12 mouse cellular contexts compared by ENCODE assay signal in genomic region chr11:74826151-74826550, GRCm38 (mm10). TPM values are rescaled to one million over a fixed set of nuclear protein-coding genes. Genes with fewer than 3 reads are reported as not detected.
A peak's percentile ranks its signal among the peaks of the same experiment; 100 is the strongest.
DNase-seq lines count a peak whose midpoint lies in the region; ATAC-seq lines count a peak whose summit lies in the region.
"Had no signal": no experiment of that assay in that cellular context is flagged by ENCODE, and none has a peak within 500 bp of the region (broad histone marks: within the 10 kb centered on the region; RNA-seq: fewer than 3 reads in every experiment).

No protein-coding gene starts in this region.

- 0 out of 2 replicates have a peak overlapping the region, but pooled peaks have one; percentile 3 for H3K4me2 ChIP-seq in intestine, embryonic 16.5 days (ENCODE audit: low read depth, low read length)
- H3K4me2 ChIP-seq: heart, embryonic 11.5 days had no signal

- peak; percentile 20 for DNase-seq in cerebellum, adult 9-11 months
- no peak for DNase-seq in cerebellum, postnatal 10 days
- DNase-seq in ES-CJ7 (ENCODE audit: low read depth, low spot score) = peak; percentile 75
- DNase-seq in lung, postnatal 36 days = peak; percentile 64
- no peak for DNase-seq in thymus, postnatal 36 days
- DNase-seq in hindbrain, embryonic 10.5 days (ENCODE audit: low spot score) = no peak
- DNase-seq in retina, postnatal 1 day = no peak
- DNase-seq: embryo, embryonic 11 days had no signal

- H3K36me3 ChIP-seq in intestine, embryonic 16.5 days (ENCODE audit: control insufficient read depth, insufficient read depth, low read length) = no peaks in the 10 kb centered on the region
- H3K36me3 ChIP-seq in hindbrain, embryonic 10.5 days = peaks cover 13% of the 10 kb centered on the region; the same call in 1 of the 2 replicates

- H3K9ac ChIP-seq in intestine, embryonic 16.5 days (ENCODE audit: low read depth, low read length) = peak overlapping the region; percentile 2; the same call in 1 of the 2 replicates

- H3K4me1 ChIP-seq in intestine, embryonic 16.5 days (ENCODE audit: control insufficient read depth, insufficient read depth, low read length) = peaks cover 16% of the 10 kb centered on the region
- peaks cover 19% of the 10 kb centered on the region for H3K4me1 ChIP-seq in hindbrain, embryonic 10.5 days (replicated peaks)

- peak overlapping the region; percentile 87 for H3K27ac ChIP-seq in intestine, embryonic 16.5 days (ENCODE audit: low read length)
- no peak overlapping the region for H3K27ac ChIP-seq in hindbrain, embryonic 10.5 days

- H3K9me3 ChIP-seq in intestine, embryonic 16.5 days (ENCODE audit: control insufficient read depth, low read length) = no peaks in the 10 kb centered on the region
- no peaks in the 10 kb centered on the region for H3K9me3 ChIP-seq in hindbrain, embryonic 10.5 days

- peak; percentile 20 for ATAC-seq in intestine, embryonic 16.5 days
- ATAC-seq: forebrain, embryonic 14.5 days had no signal

- H3K27me3 ChIP-seq in intestine, embryonic 16.5 days (replicated peaks; ENCODE audit: control insufficient read depth, insufficient read depth, low read length) = no peaks in the 10 kb centered on the region
- H3K27me3 ChIP-seq in hindbrain, embryonic 10.5 days (ENCODE audit: insufficient read depth, poor library complexity, severe bottlenecking) = peaks cover 8% of the 10 kb centered on the region; the same call in 1 of the 2 replicates
- H3K27me3 ChIP-seq: CH12.LX had no signal

- 55% methylated on average over 7 of the region's 7 CpGs for WGBS in intestine, embryonic 16.5 days
- WGBS in hindbrain, embryonic 10.5 days = 67% methylated on average over 7 of the region's 7 CpGs

- H3K4me3 ChIP-seq in intestine, embryonic 16.5 days (ENCODE audit: low read length) = no peak overlapping the region
- H3K4me3 ChIP-seq in hindbrain, embryonic 10.5 days = no peak overlapping the region

RNA-seq across cellular contexts. Expression of gene Mnt, which starts 4.6 kb away (rescaled TPM):
- 3.1 and 4.0 TPM in 2 replicates for polyA plus RNA-seq in intestine, embryonic 16.5 days (2015; fragmentation: Nextera tagmentation; extraction: Ambion mirVana)
- 5.4 and 7.4 TPM in 2 replicates for polyA plus RNA-seq in hindbrain, embryonic 10.5 days (2016; fragmentation: Nextera tagmentation; extraction: Ambion mirVana)

RNA-seq across cellular contexts. Expression of gene Mettl16, which starts 55.5 kb away (rescaled TPM):
- polyA plus RNA-seq in intestine, embryonic 16.5 days (2015; fragmentation: Nextera tagmentation; extraction: Ambion mirVana) = 36.2 and 41.4 TPM in 2 replicates
- 47.5 and 70.2 TPM in 2 replicates for polyA plus RNA-seq in hindbrain, embryonic 10.5 days (2016; fragmentation: Nextera tagmentation; extraction: Ambion mirVana)

Comparison
In these comparisons a context has a peak if more than half of its experiments do, and no peak if none do; other contexts are left out.
1. DNase-seq: peak in cerebellum, adult 9-11 months (single experiment), ES-CJ7 (single experiment) and lung, postnatal 36 days (single experiment); none in cerebellum, postnatal 10 days (0 of 2), thymus, postnatal 36 days (0 of 2), hindbrain, embryonic 10.5 days (single experiment) and retina, postnatal 1 day (single experiment).